Mouse (Mus musculus) cerebellum, adult 18-20 months (tissue): ENCODE data around the gene Slc29a2.
A peak's percentile ranks its signal among the peaks of the same experiment; 100 is the strongest.
"Not testable (repeated sequence)": the region's sequence is repeated elsewhere in the genome, so short reads cannot be mapped to it uniquely, and the experiment has no call there.

Source experiments
- DNase-seq, 2 experiments: peaks; one replicate each; pipeline ENCODE4 v3.0.0; 2021

Slc29a2 gene

DNA sequence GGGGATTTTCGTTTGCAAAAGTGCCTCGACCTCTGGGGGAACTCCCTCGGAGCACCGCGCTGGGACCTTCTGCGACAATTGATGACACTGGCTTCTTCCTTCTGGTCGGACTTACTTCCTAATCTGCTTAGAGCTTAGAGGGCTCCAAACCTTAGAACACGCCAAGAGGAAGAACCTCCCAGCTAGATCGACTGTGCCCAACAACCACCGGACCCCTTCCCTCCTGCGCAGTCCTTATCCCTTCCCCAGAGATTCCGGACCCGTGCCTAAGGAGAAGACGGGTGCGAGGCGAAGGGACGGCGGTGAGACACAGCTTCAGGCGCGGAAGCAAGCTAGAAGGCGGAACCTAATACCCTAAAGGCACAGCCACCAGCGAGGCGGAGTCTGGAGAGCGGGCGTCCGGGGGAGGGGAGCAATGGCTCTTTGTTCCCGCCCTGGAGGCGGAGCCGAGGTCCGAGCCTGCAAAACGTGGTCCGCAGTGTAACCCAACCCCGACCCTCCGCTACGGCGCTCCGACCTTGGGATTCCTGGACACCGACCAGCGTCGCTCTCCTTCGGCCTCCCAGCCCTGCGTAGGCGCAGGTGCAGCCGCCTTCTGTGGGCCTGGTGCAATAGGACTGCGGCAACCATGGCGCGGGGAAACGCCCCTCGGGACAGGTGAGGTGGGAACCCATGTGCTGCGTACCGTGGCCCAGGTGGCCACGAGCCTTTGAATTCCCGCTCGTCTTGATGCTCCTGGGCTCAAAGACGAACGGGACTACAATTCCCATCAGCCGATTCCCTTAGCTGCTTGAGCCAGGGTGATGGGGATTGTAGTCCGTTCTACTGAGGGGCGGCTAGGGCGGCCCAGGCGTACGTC lies at the start of gene Slc29a2:
Gene Slc29a2 (plus strand): TSS at position 240 of the 859 bp plus-strand sequence.
- peak; percentile 91 to 96 for DNase-seq

DNA sequence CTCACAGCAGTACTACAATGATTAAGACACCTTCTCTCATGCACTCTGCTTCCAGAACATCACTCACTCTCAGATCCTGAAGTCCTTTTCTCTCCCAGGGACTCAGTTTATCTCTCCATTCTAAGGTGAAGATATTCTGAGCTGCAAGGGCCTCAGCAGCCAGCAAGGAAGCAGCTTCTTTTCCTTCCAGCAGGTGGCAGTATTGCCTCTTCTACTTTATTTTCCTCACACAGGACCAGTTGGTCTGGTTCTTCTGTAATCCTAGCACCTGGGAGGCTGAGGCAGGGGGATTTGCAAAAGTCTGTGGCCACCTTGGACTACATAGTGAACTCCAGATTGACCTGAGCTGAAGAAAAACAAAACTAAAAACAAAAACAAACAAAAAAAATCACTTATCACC lies 41.9 kb upstream of the Slc29a2 start:
- peak; percentile 76 for DNase-seq

DNA sequence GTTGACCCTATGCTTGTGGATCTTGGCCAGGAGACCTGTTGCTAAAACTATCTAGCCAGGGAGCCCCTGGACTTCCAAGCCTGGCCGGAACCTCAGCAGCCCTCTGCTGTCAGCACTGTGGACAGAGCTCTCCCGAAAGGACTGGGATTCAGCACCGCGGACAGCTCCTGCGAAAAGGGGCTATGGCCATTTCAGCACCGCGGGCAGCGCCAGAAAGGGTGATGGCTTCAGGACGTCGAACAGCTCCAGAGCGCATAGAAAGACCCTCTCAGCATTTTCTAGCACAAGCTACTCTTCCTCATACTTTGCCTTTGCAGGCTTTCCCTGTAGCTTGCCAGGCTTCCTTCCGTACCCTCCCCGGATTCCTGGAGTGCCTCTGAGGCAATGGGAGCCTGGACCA lies 34.6 kb upstream of the Slc29a2 start:
- DNase-seq, result peak; percentile 41 to 58

DNA sequence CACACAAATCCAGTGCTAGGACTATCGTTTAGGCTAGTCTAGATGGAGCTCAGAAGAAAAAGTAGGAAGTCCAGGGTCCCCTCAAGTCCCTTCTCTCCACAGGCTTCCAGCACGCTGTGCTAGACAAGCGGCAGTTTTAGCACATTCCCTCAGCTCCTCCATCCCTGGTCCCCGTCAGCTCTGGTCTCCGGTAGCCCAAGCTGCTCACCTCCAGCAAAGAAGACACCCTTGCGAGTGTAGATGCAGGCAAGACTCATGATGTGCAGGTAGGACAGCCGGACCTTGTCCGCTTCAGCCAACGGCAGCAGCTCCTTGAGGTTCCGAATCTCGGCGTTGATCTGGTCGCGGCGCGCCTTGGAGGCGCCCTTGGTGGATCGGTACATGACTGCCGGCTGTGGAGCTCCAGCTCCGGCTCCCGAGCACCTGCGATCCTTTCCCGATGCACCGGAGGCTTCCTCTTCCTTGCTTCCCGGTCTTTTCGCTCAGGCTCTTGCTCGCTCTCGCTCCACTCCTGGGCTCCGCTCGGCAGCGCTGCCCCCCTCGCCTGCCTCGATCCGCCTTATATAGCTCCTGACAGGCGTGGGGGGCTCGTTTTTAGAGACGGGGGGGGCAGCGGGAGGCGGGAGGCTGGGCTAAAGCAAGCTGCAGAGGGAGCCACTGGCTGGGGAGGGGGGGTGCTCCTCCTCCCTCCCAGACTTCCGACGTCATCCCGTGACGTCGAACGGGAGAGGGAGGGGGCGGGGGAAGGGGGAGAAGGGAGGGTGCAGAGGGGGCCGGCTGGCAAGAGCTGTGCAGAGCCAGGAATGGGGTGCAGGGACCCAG lies 34.0 kb upstream of the Slc29a2 start:
- DNase-seq, result peak; percentile 81 to 87

DNA sequence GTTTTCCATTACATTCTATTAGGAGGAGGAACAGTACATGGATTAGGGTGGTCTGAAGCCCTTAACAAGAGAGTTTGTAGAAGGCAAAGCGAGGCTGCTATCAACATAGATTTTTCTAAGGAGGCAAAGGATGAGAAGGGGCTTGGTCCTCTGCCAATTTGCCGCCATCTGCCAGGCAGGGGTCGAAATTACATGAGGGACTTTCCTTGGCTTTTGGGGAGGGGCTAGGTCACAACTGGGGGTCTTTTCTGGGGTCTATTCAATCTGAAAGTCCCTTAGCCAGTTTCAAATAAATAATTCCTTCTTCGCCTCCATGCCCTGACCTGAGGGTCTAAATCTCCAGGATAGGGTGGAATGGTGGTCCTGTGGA lies 33.4 kb upstream of the Slc29a2 start, which contains the start of gene Npas4:
Gene Npas4 (minus strand): TSS at position 61 of the 370 bp plus-strand sequence.
- DNase-seq, result no peak

DNA sequence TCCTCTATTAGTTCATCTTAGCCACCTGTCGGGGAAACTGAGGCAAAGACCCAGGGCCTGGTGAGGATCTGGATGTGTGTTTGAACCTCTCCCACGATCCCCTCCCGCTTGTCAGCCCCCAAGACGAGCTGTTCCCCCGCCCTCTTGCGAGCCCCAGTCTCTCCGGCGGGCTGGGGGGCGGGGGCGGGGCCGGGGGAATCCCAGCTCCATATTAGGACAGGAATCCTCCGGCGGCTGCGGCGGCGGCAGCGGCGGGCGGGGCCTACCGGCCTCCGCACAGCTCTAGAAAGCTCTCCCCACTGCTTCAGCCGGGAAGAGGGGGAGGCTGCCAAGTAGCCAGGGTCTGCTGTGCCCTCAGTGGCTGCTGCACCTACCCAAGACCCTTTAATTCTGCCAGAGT lies 32.9 kb upstream of the Slc29a2 start:
- peak; percentile 41 to 43 for DNase-seq

DNA sequence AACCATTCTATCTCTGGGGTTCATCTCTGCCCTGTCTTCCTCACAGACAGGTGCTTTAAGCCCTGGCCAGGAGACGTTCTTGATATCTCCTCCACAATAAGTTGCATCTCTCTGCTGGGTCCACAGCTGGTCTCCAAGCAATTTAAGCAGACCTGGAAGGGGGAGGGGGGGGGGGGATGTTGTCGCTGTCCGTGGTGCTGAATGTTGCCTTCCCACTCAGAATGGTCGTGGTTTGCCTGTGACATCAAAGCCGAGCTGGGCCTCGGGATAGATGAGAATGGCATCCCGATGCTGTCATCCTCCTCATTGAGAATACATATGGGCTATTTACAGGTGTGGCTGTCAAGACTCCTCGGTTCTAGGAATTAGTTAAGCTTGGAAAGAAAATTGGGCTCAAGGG lies 31.3 kb upstream of the Slc29a2 start:
- no peak for DNase-seq

DNA sequence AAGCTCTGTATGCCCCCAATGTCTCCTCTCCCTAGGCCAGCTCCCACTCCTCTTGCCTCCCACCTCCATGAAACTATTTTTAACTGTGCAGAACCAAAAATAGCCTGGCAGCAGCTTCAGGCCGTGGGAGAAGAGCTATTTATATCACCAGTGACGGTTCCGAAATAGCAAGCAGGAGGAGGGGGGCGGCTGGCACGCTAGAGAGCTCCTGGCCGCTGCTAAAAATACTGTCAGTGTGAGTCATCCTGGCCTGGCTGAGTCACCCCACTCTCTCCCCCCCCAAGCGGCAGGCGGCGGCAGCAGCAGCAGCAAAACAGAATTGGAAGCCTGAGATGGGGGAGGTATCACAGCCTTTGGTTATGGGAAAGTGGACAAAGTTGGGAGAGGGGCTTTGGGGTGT lies 30.8 kb upstream of the Slc29a2 start:
- peak; percentile 88 to 95 for DNase-seq

DNA sequence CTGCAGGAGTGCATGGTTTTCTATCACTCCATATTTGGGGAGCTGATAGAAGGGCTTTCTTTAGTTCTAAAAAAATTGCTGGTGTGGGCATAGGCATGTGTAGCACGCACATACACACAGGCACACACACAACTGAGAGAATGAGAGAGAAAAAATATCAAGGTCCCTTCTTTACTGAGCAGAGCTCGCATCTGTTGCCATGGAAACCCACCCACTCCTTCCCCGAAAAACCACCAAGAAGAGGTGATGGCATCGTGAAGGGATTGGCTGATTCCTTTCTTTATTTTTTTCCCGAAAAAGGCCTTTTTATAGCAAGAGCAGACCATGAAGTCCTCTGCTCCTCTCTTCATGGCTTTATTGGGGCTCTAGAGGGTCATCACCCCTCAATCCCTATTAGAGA lies 29.6 kb upstream of the Slc29a2 start:
- DNase-seq, result no peak

DNA sequence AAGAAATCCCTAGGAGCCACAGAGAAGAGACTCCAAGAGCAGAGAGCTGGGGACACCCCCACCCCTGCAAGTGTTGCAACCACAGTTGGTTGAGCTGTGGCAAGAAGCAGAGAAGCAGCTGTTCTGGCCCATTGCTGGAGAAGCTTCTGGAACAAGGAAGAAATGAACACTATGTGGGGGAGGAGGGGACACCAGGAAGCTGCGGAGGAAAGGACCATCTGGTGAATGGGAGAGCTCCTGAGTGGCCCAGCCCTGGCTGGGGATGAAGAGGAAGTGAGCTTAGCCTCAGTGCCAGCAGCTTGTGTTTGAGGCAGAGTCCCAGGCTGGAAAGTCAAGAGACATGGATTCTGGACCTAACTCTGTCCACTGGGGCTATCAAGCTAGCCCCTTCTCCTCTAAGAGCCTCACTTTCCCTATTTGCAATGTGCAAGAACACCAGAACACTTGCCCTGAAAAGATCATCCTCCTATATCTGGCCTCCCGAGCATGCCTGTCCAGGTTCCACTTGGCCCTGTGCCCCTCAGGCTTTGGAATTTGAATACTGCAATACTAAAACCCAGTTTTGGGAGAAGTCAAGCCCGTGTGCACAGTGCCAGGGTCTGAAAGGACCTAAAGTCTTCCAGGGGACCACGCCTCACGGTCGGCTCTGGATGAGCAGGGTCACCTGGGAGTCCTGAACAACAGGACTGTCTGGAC lies 24.1 kb upstream of the Slc29a2 start:
- DNase-seq, result peak; percentile 50 to 59

DNA sequence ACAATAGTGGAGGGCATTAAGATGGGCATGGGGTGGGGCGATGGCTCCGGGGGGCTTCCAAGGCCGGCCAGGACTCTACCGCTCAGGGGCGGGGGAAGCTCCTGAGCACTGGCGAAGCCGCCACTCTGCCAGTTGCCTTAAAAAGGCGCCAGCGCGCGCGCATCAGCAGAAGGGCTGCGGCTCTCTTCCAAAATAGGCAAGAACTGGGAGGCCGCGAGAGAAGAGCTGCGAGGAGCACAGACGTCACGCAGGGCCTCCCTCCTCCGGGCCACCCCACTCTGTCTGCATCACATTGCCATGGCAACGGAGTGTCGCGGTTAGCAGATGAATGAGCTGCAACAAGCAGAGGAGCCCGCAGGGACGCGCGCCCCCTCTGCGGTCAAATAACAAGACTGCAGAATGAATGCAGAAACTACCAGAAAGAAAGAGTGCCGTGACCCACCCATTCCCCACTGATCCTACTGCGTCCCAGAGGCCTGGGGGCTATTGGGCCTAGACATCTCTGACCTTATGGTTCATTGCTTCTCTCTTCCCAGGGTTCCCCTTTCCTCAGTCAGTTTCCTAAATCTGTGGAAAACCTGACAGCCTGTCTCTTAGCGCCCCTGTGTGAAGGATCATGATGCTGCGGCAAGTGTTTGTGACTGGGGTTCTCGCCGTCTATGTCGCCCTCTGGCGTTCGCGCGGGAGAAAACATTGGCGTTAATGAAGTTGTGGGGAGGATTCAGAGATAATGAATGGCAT lies 21.8 kb upstream of the Slc29a2 start:
- peak; percentile 90 to 91 for DNase-seq

DNA sequence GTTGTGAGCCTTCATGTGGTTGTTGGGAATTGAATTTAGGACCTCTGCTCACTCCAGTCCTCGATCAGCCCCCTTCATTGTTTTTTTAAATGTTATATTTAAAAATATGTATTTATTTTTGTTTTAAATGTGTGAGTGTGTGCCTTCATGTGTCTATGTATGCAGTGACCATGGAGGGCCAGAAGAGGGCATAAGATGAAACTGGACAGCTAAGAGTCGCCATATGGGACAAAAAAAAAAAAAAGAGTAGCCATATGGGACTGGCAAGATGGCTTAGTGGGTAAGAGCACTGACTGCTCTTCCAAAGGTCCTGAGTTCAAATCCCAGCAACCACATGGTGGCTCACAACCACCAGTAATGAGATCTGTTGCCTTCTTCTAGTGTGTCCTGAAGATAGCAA lies 20.0 kb upstream of the Slc29a2 start:
- DNase-seq, result not testable (repeated sequence)

DNA sequence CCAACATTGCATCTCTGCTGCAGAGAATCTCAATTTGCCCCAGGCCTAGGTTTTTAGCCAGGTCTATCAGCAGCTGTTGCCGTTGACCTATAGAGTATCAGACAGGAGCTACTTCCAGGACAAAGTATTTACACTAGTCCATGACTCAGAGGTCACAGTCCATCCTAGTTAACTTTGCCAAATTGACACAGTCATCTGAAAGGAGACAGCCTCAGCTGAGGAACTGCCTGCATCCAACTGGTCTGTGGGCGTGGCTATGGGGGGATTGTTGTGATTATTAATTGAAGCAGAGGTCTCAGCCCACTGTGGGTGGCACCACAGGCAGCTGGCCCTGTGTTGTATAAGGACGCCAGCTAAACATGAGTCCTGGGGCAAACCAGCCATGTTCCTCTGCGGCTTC lies 18.7 kb upstream of the Slc29a2 start:
- DNase-seq, result no peak

DNA sequence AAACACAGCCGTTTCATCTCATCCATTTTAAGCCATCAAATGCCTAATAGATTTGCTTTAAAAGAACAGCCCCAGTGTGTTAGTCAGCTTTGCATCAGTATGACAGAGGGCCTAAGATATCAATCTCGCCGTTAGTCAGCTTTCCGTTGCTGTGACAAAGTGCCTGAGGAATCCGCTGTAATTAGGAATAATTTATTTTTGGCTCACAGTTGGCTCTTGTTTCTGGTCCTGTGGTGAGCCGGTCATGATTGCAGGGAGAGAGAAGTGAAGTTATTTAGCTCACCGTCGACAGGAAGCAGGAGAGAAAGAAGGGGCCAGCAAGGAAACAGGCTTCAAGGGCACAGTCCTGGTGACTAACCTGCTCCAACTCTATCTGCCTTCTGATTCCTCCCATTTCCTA lies 10.5 kb upstream of the Slc29a2 start:
- DNase-seq, result no peak

DNA sequence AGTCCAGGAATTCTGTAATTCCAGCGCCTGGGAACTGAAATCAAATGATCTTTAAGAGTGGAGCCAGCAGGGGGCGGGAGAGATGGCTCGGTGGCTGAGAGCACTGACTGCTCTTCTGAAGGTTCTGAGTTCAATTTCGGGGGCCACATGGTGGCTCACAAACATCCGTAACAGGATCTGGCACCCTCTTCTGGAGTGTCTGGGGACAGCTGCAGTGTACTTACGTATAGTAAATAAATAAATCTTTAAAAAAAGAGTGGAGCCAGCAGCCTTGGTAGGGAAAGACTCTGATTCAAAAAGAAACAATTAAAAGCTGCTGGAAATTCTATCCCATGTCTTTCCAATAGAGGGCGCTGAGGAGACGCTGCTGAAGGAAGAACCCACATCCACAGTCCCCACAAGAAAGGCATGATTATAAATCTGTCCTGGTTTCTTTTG lies 8.7 kb upstream of the Slc29a2 start:
- DNase-seq, result peak; percentile 48 to 61

DNA sequence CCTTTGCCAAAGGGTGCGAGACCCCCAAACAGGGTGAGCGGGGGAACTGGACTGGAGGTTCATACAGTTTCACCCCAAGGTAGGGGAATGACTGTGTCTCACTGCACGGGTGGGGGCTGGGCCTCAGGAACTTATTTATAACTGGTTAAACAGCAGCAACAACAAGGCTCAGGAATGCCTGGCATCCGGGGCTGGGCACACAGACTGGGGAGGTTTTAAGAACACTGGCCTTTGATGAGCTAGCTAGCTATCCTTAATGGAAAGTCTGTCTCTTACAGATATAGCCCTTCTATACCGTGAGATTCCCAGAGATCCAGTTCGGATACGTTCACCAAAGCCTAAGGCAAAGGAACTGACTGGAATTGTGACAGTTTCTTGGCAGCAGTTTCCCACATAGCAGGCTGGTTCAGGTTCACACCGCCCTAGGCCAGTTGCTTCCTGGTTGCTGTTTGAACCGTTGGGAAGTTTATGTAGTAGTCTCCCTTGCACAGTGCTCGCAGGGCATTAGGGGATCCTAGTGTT lies 7.4 kb upstream of the Slc29a2 start:
- DNase-seq, result no peak

DNA sequence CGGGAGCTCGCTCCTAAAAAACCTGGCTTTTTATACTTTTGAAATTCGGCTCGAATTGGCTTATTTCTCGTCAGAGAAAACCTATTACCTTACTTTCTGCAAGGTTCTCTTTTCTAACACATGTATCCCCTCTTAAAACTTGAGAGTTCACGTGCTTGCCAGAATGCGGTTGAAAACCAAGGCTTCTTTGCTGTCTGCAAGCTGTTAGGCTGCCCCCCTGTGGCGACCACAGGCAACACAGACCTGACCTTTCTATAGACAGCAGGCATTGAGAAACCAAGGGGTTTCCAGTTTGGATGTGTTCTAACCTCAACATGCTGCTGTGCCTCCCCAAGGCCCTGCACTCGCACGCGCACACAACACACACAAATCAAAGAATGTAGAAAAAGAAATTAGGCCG lies 6.9 kb upstream of the Slc29a2 start:
- peak; percentile 80 to 82 for DNase-seq

DNA sequence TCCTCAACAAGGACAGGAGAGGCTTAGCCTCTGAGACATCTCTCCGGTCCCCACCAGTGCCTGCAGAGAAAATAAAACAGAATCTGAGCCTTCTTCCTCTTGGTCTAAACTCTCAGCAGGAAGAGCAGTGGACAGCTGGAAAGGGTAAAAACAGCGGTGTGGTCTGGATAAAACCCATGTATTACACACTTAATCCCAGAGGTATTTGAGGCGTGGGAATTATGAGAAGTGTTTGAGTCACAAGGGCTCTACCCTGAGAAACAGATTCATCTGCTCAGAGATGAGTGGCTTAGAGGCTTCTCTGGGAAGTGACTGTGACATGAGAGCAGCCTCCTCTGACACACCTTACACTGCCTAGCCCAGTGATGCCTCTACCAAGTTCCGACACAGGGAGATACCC lies 6.0 kb upstream of the Slc29a2 start:
- no peak for DNase-seq

DNA sequence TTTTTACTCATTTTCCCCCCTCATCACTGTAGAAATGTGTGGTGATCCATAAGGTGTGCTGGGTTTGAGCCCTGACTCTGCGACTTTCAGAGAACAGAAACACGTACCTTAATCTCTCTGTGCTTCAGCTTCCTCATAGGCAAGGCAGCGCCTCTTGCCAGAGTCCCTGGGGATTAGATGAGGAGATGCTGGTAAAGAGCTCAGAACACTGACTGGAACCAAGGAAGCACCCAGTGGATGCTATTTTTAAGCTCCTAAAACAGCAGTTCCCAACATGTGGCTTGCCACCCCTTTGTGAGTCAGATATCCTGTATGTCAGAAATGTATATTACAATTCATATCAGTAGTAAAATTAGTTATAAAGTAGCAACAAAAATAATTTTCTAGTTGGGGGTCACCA lies 5.5 kb upstream of the Slc29a2 start:
- DNase-seq, result no peak

DNA sequence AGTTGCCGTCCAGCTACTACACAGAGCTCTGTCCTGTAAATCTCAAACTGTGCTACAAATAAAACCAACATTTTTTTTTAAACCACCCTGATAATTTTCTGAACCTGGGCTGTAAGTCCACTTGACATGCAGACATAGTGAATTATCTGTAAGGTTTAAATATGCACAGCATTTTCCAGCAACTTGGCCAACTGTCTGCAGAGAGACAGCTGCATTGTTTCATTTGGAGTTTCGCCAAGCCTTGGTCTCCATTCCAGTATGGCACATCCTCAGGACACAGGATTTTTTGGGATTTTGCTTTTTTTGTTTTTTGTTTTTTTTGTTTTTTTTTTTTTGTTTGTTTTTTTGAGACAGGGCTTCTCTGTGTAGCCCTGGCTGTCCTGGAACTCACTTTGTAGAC lies 2.2 kb upstream of the Slc29a2 start:
- DNase-seq, result no peak

DNA sequence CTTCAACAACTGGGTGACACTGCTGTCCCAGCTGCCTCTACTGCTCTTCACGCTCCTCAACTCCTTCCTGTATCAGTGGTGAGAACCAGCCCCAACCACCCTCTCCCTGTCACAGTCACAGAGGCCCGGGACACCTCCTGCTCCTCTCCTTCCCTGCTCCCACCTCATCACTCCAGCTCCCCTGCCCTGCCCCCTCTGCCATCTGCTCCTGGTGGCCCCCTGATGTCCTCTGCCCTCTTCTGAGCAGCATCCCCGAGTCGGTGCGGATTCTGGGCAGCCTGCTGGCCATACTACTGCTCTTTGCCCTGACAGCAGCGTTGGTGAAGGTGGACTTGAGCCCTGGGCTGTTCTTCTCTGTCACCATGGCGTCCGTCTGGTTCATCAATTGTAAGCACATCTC lies 2.5 kb downstream of the Slc29a2 start:
- DNase-seq, result no peak

DNA sequence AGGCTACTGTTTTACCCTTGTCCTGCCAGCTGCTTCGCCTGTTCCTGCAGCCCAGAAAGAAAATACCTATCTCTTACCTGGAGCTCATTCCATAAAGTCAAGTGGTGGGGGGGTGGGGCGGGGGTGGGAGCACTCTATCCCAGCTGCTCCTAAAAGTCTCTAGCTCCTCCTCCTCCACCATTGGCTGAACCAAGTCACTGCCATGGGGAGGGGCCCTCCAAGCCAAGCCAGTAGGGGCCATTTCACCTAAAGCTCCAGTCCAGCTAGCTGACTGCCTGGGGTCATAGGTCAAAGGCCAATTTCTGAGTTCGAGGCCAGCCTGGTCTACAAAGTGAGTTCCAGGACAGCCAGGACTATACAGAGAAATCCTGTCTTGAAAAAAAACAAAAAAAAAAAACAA lies 9.0 kb downstream of the Slc29a2 start:
- no peak for DNase-seq
